8 mouse cellular contexts compared by ENCODE assay signal in the genomic region with DNA sequence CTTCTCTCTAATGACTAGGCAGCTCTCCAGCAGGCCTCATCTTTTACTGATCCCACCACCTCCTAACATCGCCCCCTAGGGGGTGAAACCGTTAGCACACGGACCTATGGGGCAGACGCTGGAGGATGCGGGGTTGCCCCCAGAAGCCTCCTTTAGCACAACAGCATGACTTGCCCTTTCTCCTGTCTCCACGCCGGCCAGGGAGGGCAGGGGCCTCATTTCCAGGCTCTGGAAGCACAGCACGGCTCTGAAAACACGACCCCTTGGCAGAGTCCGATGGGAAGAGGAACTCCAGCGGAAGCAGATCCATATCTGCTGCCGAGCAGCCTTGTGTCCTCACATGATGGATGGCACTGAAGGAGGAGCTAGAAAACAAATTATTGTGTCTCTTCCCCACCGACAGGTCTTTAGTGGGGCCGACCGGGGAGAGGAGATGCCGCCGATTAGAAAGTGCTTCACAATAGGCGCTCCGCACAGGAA.
DNase-seq lines count a peak whose midpoint lies in the region; ATAC-seq and TF ChIP-seq lines count a peak whose summit lies in the region.

No protein-coding gene starts in this region.

- DNase-seq in thymus, adult 2 months = peak; percentile 7
- no peak for DNase-seq in thymus, adult 18-20 months
- DNase-seq in heart, adult 8-10 months (ENCODE audit: low spot score) = peak; percentile 56
- peak; percentile 73 for DNase-seq in lung, embryonic 14.5 days
- no peak for DNase-seq in frontal cortex, postnatal 14 days (ENCODE audit: low spot score in 2 of 2)

- no peaks in the 10 kb centered on the region for H3K36me3 ChIP-seq in thymus, adult 2 months (ENCODE audit: control insufficient read depth, insufficient read depth, low read length)
- H3K36me3 ChIP-seq in intestine, postnatal 0 days (ENCODE audit: control insufficient read depth, insufficient read depth) = no peaks in the 10 kb centered on the region
- H3K36me3 ChIP-seq in lung, embryonic 14.5 days (ENCODE audit: insufficient read depth) = no peaks in the 10 kb centered on the region
- H3K36me3 ChIP-seq in testis, adult 2 months (ENCODE audit: control insufficient read depth, insufficient read depth, low read length) = no peaks in the 10 kb centered on the region
- no peaks in the 10 kb centered on the region for H3K36me3 ChIP-seq in forebrain, embryonic 13.5 days (ENCODE audit: poor library complexity, severe bottlenecking)

- TF ChIP-seq CTCF in thymus, adult 2 months (IDR thresholded peaks at IDR 0.05; ENCODE audit: borderline replicate concordance, control insufficient read depth, extremely low read depth, insufficient read depth, low read length, poor library complexity) = no peak
- peak; percentile 54 for TF ChIP-seq CTCF in intestine, postnatal 0 days (IDR thresholded peaks at IDR 0.05; ENCODE audit: low read depth)
- TF ChIP-seq CTCF in lung, embryonic 14.5 days (IDR thresholded peaks at IDR 0.05; ENCODE audit: low read depth) = peak; percentile 63
- peak; percentile 67; the same call in 1 of the 2 replicates for TF ChIP-seq CTCF in testis, adult 2 months (IDR thresholded peaks at IDR 0.05; ENCODE audit: control insufficient read depth, insufficient read depth, insufficient replicate concordance, low read depth, low read length)

- H3K4me3 ChIP-seq in thymus, adult 2 months (ENCODE audit: control insufficient read depth, insufficient read depth, low read length) = no peak overlapping the region
- H3K4me3 ChIP-seq in intestine, postnatal 0 days (ENCODE audit: low read depth, low read length) = no peak overlapping the region
- peak overlapping the region; percentile 23 for H3K4me3 ChIP-seq in lung, embryonic 14.5 days (ENCODE audit: low read depth, low read length)
- H3K4me3 ChIP-seq in testis, adult 2 months (ENCODE audit: control insufficient read depth, low read depth, low read length) = peak overlapping the region; percentile 66
- H3K4me3 ChIP-seq in forebrain, embryonic 13.5 days = no peak overlapping the region

- H3K27me3 ChIP-seq in thymus, adult 2 months (ENCODE audit: control insufficient read depth, insufficient read depth, low read length) = no peaks in the 10 kb centered on the region
- peaks cover 7% of the 10 kb centered on the region for H3K27me3 ChIP-seq in intestine, postnatal 0 days (replicated peaks; ENCODE audit: control insufficient read depth, insufficient read depth, low read length)
- no peaks in the 10 kb centered on the region for H3K27me3 ChIP-seq in lung, embryonic 14.5 days (ENCODE audit: insufficient read depth, low read length)
- H3K27me3 ChIP-seq in testis, adult 2 months (ENCODE audit: control insufficient read depth, insufficient read depth, low read length) = no peaks in the 10 kb centered on the region
- peaks cover 17% of the 10 kb centered on the region; the same call in 1 of the 2 replicates for H3K27me3 ChIP-seq in forebrain, embryonic 13.5 days

- peak overlapping the region; percentile 39 for H3K4me2 ChIP-seq in intestine, postnatal 0 days (replicated peaks; ENCODE audit: low read depth)
- H3K4me2 ChIP-seq in lung, embryonic 14.5 days = peak overlapping the region; percentile 61
- no peak overlapping the region for H3K4me2 ChIP-seq in forebrain, embryonic 13.5 days

- ATAC-seq in intestine, postnatal 0 days = no peak
- no peak for ATAC-seq in lung, embryonic 14.5 days (ENCODE audit: insufficient read depth)
- ATAC-seq in forebrain, embryonic 13.5 days = no peak

- no peaks in the 10 kb centered on the region for H3K9me3 ChIP-seq in intestine, postnatal 0 days (ENCODE audit: control insufficient read depth)
- H3K9me3 ChIP-seq in lung, embryonic 14.5 days (ENCODE audit: low read depth, low read length) = no peaks in the 10 kb centered on the region
- H3K9me3 ChIP-seq in forebrain, embryonic 13.5 days (replicated peaks) = no peaks in the 10 kb centered on the region

- H3K4me1 ChIP-seq in thymus, adult 2 months (replicated peaks; ENCODE audit: control insufficient read depth, insufficient read depth, low read length) = no peaks in the 10 kb centered on the region
- no peaks in the 10 kb centered on the region for H3K4me1 ChIP-seq in intestine, postnatal 0 days (replicated peaks; ENCODE audit: control insufficient read depth, insufficient read depth, low read length)
- peaks cover 10% of the 10 kb centered on the region; the same call in 1 of the 2 replicates for H3K4me1 ChIP-seq in lung, embryonic 14.5 days (ENCODE audit: insufficient read depth)
- H3K4me1 ChIP-seq in testis, adult 2 months (ENCODE audit: control insufficient read depth, insufficient read depth, low read length) = peaks cover 8% of the 10 kb centered on the region
- H3K4me1 ChIP-seq in forebrain, embryonic 13.5 days = no peaks in the 10 kb centered on the region

- TF ChIP-seq POLR2A in thymus, adult 2 months (IDR thresholded peaks at IDR 0.05; ENCODE audit: control insufficient read depth, extremely low read depth, insufficient read depth, low read length, poor library complexity) = no peak
- TF ChIP-seq POLR2A in testis, adult 2 months (IDR thresholded peaks at IDR 0.05; ENCODE audit: control insufficient read depth, low read depth, low read length) = no peak

- 47% methylated on average over 19 of the region's 19 CpGs for WGBS in thymus, adult 2 months
- WGBS in intestine, postnatal 0 days = 18% methylated on average over 19 of the region's 19 CpGs
- 15% methylated on average over 19 of the region's 19 CpGs for WGBS in lung, embryonic 14.5 days
- WGBS in forebrain, embryonic 13.5 days = 66% methylated on average over 19 of the region's 19 CpGs

- H3K9ac ChIP-seq in intestine, postnatal 0 days (ENCODE audit: low read depth, low read length) = no peak overlapping the region
- H3K9ac ChIP-seq in lung, embryonic 14.5 days = peak overlapping the region; percentile 27; the same call in 1 of the 2 replicates
- no peak overlapping the region for H3K9ac ChIP-seq in forebrain, embryonic 13.5 days

- no peak overlapping the region for H3K27ac ChIP-seq in thymus, adult 2 months (ENCODE audit: control insufficient read depth, insufficient read depth, low read length)
- no peak overlapping the region for H3K27ac ChIP-seq in intestine, postnatal 0 days (ENCODE audit: low read depth, low read length)
- H3K27ac ChIP-seq in lung, embryonic 14.5 days (ENCODE audit: low read depth) = no peak overlapping the region
- H3K27ac ChIP-seq in testis, adult 2 months (ENCODE audit: control insufficient read depth, insufficient read depth, low read depth, low read length) = no peak overlapping the region
- no peak overlapping the region for H3K27ac ChIP-seq in forebrain, embryonic 13.5 days

Comparison
In these comparisons a context has a peak if more than half of its experiments do, and no peak if none do; other contexts are left out.
1. DNase-seq: peak in thymus, adult 2 months (single experiment), heart, adult 8-10 months (single experiment) and lung, embryonic 14.5 days (single experiment); none in thymus, adult 18-20 months (0 of 2) and frontal cortex, postnatal 14 days (0 of 2).
2. H3K4me3 ChIP-seq: peak in lung, embryonic 14.5 days (single experiment) and testis, adult 2 months (single experiment); none in thymus, adult 2 months (single experiment), intestine, postnatal 0 days (single experiment) and forebrain, embryonic 13.5 days (single experiment).